Mouse (Mus musculus) adrenal gland, postnatal 14 days (tissue): Measurements from ENCODE around the gene Arl2bp. TPM values are rescaled to one million over a fixed set of nuclear protein-coding genes. Genes with fewer than 3 reads are reported as not detected.

Experiments used
- DNase-seq: peaks from one replicate; pipeline ENCODE4 v3.0.0; 2021; ENCODE audit warnings: mixed read lengths
- long read RNA-seq, 2 experiments: library from polyadenylated mRNA; stranded (forward); transcript quantifications; one replicate each; pipeline ENCODE4 v2.0.0; 2021
- total RNA-seq: library from RNA; stranded (reverse); gene quantifications from 2 replicates; pipeline ENCODE4 v1.2.3, GENCODE M21; 2021

The Arl2bp gene
- 60.1 and 71.0 TPM in 2 replicates for total RNA-seq
- long read RNA-seq, experiment 1, transcript Arl2bp-201 (6 exons, 2,063 nt), result major isoform, 13 of 18 reads
- long read RNA-seq, experiment 1, partial matches to known transcripts, result 0 of 18 reads
- long read RNA-seq, experiment 1, other reads (novel, unspliced or antisense), result 4 of 18 reads
- long read RNA-seq, experiment 2, transcript Arl2bp-201 (6 exons, 2,063 nt), result major isoform, 13 of 25 reads
- long read RNA-seq, experiment 2, partial matches to known transcripts, result 1 of 25 reads
- long read RNA-seq, experiment 2, other reads (novel, unspliced or antisense), result 11 of 25 reads

GRCm38 (mm10) chr8:94666456-94667308 lies at the start of gene Arl2bp:
Gene Arl2bp (plus strand): TSS chr8:94666600.
- DNase-seq, result peak; percentile 98

GRCm38 (mm10) chr8:94624885-94625284 lies 41.5 kb upstream of the Arl2bp start:
- no peak for DNase-seq

- no peak for DNase-seq
Measured at GRCm38 (mm10) chr8:94633564-94634194, 32.7 kb upstream of the Arl2bp start.

GRCm38 (mm10) chr8:94634211-94634610 lies 32.2 kb upstream of the Arl2bp start:
- no peak for DNase-seq

- DNase-seq, result peak; percentile 31
Measured at GRCm38 (mm10) chr8:94641183-94641582, 25.2 kb upstream of the Arl2bp start.

GRCm38 (mm10) chr8:94641938-94642337 lies 24.5 kb upstream of the Arl2bp start:
- no peak for DNase-seq

GRCm38 (mm10) chr8:94645202-94645601 lies 21.2 kb upstream of the Arl2bp start:
- no peak for DNase-seq

- DNase-seq, result no peak
Measured at GRCm38 (mm10) chr8:94646165-94646564, 20.2 kb upstream of the Arl2bp start.

- DNase-seq, result no peak
Measured at GRCm38 (mm10) chr8:94649496-94649895, 16.9 kb upstream of the Arl2bp start.

- DNase-seq, result no peak
Measured at GRCm38 (mm10) chr8:94652951-94653350, 13.4 kb upstream of the Arl2bp start.

GRCm38 (mm10) chr8:94654994-94655393 lies 11.4 kb upstream of the Arl2bp start:
- DNase-seq, result no peak

- DNase-seq, result no peak
Measured at GRCm38 (mm10) chr8:94658031-94658430, 8.4 kb upstream of the Arl2bp start.

- DNase-seq, result no peak
Measured at GRCm38 (mm10) chr8:94660418-94660817, 6.0 kb upstream of the Arl2bp start.

GRCm38 (mm10) chr8:94664722-94665121 lies 1.7 kb upstream of the Arl2bp start:
- no peak for DNase-seq

- DNase-seq, result peak; percentile 37
Measured at GRCm38 (mm10) chr8:94674384-94674783, 8.0 kb downstream of the Arl2bp start.

- DNase-seq, result no peak
Measured at GRCm38 (mm10) chr8:94675923-94676322, 9.5 kb downstream of the Arl2bp start.

GRCm38 (mm10) chr8:94678582-94678981 lies 12.2 kb downstream of the Arl2bp start:
- DNase-seq, result no peak

- DNase-seq, result no peak
Measured at GRCm38 (mm10) chr8:94680414-94680813, 14.0 kb downstream of the Arl2bp start.

- no peak for DNase-seq
Measured at GRCm38 (mm10) chr8:94682732-94683524, 16.5 kb downstream of the Arl2bp start.

- no peak for DNase-seq
Measured at GRCm38 (mm10) chr8:94684287-94684686, 17.9 kb downstream of the Arl2bp start.

- DNase-seq, result peak; percentile 62
Measured at GRCm38 (mm10) chr8:94685953-94686352, 19.6 kb downstream of the Arl2bp start.

- no peak for DNase-seq
Measured at GRCm38 (mm10) chr8:94694701-94695100, 28.3 kb downstream of the Arl2bp start.
